Mouse (Mus musculus): ENCODE measurements around the gene Gm9958. TPM values are rescaled to one million over a fixed set of nuclear protein-coding genes. Genes with fewer than 3 reads are reported as not detected.

The Gm9958 gene
- polyA plus RNA-seq, 1 experiment, result 2.6 TPM

- Histone ChIP-seq H3K36me3 (ENCODE audit: control insufficient read depth, insufficient read depth, low read length) (no peaks in the 10 kb centered on the region), H3K4me3 (ENCODE audit: control insufficient read depth, insufficient read depth, low read length) (no peak overlapping the region), H3K4me1 (replicated peaks; ENCODE audit: control insufficient read depth, insufficient read depth, low read length) (no peaks in the 10 kb centered on the region), H3K27me3 (ENCODE audit: control insufficient read depth, insufficient read depth, low read length) (no peaks in the 10 kb centered on the region), H3K27ac (ENCODE audit: control insufficient read depth, insufficient read depth, low read length) (no peak overlapping the region)
- WGBS, result 91% methylated on average over 4 of the region's 4 CpGs
- TF ChIP-seq POLR2A (IDR thresholded peaks at IDR 0.05; ENCODE audit: control insufficient read depth, extremely low read depth, insufficient read depth, low read length, poor library complexity) (no peak), CTCF (IDR thresholded peaks at IDR 0.05; ENCODE audit: borderline replicate concordance, control insufficient read depth, extremely low read depth, insufficient read depth, low read length, poor library complexity) (no peak)
- no peak for DNase-seq
Observed at GRCm38 (mm10) chr5:90340847-90341246, 26.2 kb upstream of the Gm9958 start.

GRCm38 (mm10) chr5:90346877-90347276, 20.1 kb upstream of the Gm9958 start:
- H3K27me3 ChIP-seq (ENCODE audit: control insufficient read depth, insufficient read depth, low read length), result no peaks in the 10 kb centered on the region
- WGBS, result 94% methylated on average over 3 of the region's 3 CpGs
- DNase-seq, result no peak
- H3K27ac ChIP-seq (ENCODE audit: control insufficient read depth, insufficient read depth, low read length), result no peak overlapping the region
- H3K4me1 ChIP-seq (replicated peaks; ENCODE audit: control insufficient read depth, insufficient read depth, low read length), result no peaks in the 10 kb centered on the region
- no peaks in the 10 kb centered on the region for H3K36me3 ChIP-seq (ENCODE audit: control insufficient read depth, insufficient read depth, low read length)
- no peak overlapping the region for H3K4me3 ChIP-seq (ENCODE audit: control insufficient read depth, insufficient read depth, low read length)
- no peak for TF ChIP-seq POLR2A (IDR thresholded peaks at IDR 0.05; ENCODE audit: control insufficient read depth, extremely low read depth, insufficient read depth, low read length, poor library complexity)
- no peak for TF ChIP-seq CTCF (IDR thresholded peaks at IDR 0.05; ENCODE audit: borderline replicate concordance, control insufficient read depth, extremely low read depth, insufficient read depth, low read length, poor library complexity)

- no peaks in the 10 kb centered on the region for H3K27me3 ChIP-seq (ENCODE audit: control insufficient read depth, insufficient read depth, low read length)
- no peak overlapping the region for H3K4me3 ChIP-seq (ENCODE audit: control insufficient read depth, insufficient read depth, low read length)
- H3K27ac ChIP-seq (ENCODE audit: control insufficient read depth, insufficient read depth, low read length), result no peak overlapping the region
- DNase-seq, result no peak
- WGBS, result 94% methylated on average over 4 of the region's 4 CpGs
- TF ChIP-seq CTCF (IDR thresholded peaks at IDR 0.05; ENCODE audit: borderline replicate concordance, control insufficient read depth, extremely low read depth, insufficient read depth, low read length, poor library complexity) (no peak), POLR2A (IDR thresholded peaks at IDR 0.05; ENCODE audit: control insufficient read depth, extremely low read depth, insufficient read depth, low read length, poor library complexity) (no peak)
- peaks cover 4% of the 10 kb centered on the region for H3K36me3 ChIP-seq (ENCODE audit: control insufficient read depth, insufficient read depth, low read length)
- no peaks in the 10 kb centered on the region for H3K4me1 ChIP-seq (replicated peaks; ENCODE audit: control insufficient read depth, insufficient read depth, low read length)
Observed at GRCm38 (mm10) chr5:90353552-90354317, 13.3 kb upstream of the Gm9958 start.

- Histone ChIP-seq H3K36me3 (ENCODE audit: control insufficient read depth, insufficient read depth, low read length) (peaks cover 4% of the 10 kb centered on the region), H3K4me1 (replicated peaks; ENCODE audit: control insufficient read depth, insufficient read depth, low read length) (no peaks in the 10 kb centered on the region), H3K27ac (ENCODE audit: control insufficient read depth, insufficient read depth, low read length) (no peak overlapping the region), H3K4me3 (ENCODE audit: control insufficient read depth, insufficient read depth, low read length) (no peak overlapping the region), H3K27me3 (ENCODE audit: control insufficient read depth, insufficient read depth, low read length) (no peaks in the 10 kb centered on the region)
- 95% methylated on average over 3 of the region's 3 CpGs for WGBS
- no peak for DNase-seq
- TF ChIP-seq POLR2A (IDR thresholded peaks at IDR 0.05; ENCODE audit: control insufficient read depth, extremely low read depth, insufficient read depth, low read length, poor library complexity) (no peak), CTCF (IDR thresholded peaks at IDR 0.05; ENCODE audit: borderline replicate concordance, control insufficient read depth, extremely low read depth, insufficient read depth, low read length, poor library complexity) (no peak)
Observed at GRCm38 (mm10) chr5:90355824-90356223, 11.2 kb upstream of the Gm9958 start.

- H3K27ac ChIP-seq (ENCODE audit: control insufficient read depth, insufficient read depth, low read length), result no peak overlapping the region
- 2% methylated on average over 6 of the region's 6 CpGs for WGBS
- DNase-seq, result peak; percentile 70
- H3K4me3 ChIP-seq (ENCODE audit: control insufficient read depth, insufficient read depth, low read length), result no peak overlapping the region
- no peaks in the 10 kb centered on the region for H3K36me3 ChIP-seq (ENCODE audit: control insufficient read depth, insufficient read depth, low read length)
- no peaks in the 10 kb centered on the region for H3K4me1 ChIP-seq (replicated peaks; ENCODE audit: control insufficient read depth, insufficient read depth, low read length)
- H3K27me3 ChIP-seq (ENCODE audit: control insufficient read depth, insufficient read depth, low read length), result no peaks in the 10 kb centered on the region
- TF ChIP-seq CTCF (IDR thresholded peaks at IDR 0.05; ENCODE audit: borderline replicate concordance, control insufficient read depth, extremely low read depth, insufficient read depth, low read length, poor library complexity) (no peak), POLR2A (IDR thresholded peaks at IDR 0.05; ENCODE audit: control insufficient read depth, extremely low read depth, insufficient read depth, low read length, poor library complexity) (no peak)
Observed at GRCm38 (mm10) chr5:90364526-90364925, 2.5 kb upstream of the Gm9958 start.

- Histone ChIP-seq H3K4me3 (ENCODE audit: control insufficient read depth, insufficient read depth, low read length) (peak overlapping the region; percentile 85), H3K27me3 (ENCODE audit: control insufficient read depth, insufficient read depth, low read length) (no peaks in the 10 kb centered on the region), H3K36me3 (ENCODE audit: control insufficient read depth, insufficient read depth, low read length) (no peaks in the 10 kb centered on the region), H3K4me1 (replicated peaks; ENCODE audit: control insufficient read depth, insufficient read depth, low read length) (no peaks in the 10 kb centered on the region), H3K27ac (ENCODE audit: control insufficient read depth, insufficient read depth, low read length) (peak overlapping the region; percentile 36; the same call in 1 of the 2 replicates)
- peak; percentile 60 for DNase-seq
- WGBS, result under 1% methylated on average over 59 of the region's 61 CpGs
- no peak for TF ChIP-seq CTCF (IDR thresholded peaks at IDR 0.05; ENCODE audit: borderline replicate concordance, control insufficient read depth, extremely low read depth, insufficient read depth, low read length, poor library complexity)
- TF ChIP-seq POLR2A (IDR thresholded peaks at IDR 0.05; ENCODE audit: control insufficient read depth, extremely low read depth, insufficient read depth, low read length, poor library complexity), result no peak; the same call in 1 of the 2 replicates
Observed at GRCm38 (mm10) chr5:90365141-90365951, 1.7 kb upstream of the Gm9958 start.

All from thymus, adult 2 months (tissue).